Mouse (Mus musculus) cerebellum, adult 18-20 months (tissue): ENCODE results near the gene Nefh.

Experiments
- DNase-seq, 2 experiments: peaks; one replicate each; pipeline ENCODE4 v3.0.0; 2021

The Nefh gene

GRCm38 (mm10) chr11:4947813-4948174, at the start of gene Nefh:
Gene Nefh, minus strand, starts transcription at chr11:4948064.
- peak in 1 of 2 experiments; percentile 37 for DNase-seq

- no peak for DNase-seq
These were observed 48.8 kb upstream of the Nefh start for GRCm38 (mm10) chr11:4996621-4997199.

- DNase-seq = no peak
These were observed 47.8 kb upstream of the Nefh start for GRCm38 (mm10) chr11:4995676-4996075.

GRCm38 (mm10) chr11:4992471-4992870, 44.6 kb upstream of the Nefh start:
- no peak for DNase-seq

- no peak for DNase-seq
These were observed 41.3 kb upstream of the Nefh start for GRCm38 (mm10) chr11:4989187-4989586.

- DNase-seq = no peak
These were observed 39.6 kb upstream of the Nefh start for GRCm38 (mm10) chr11:4987487-4987852.

- DNase-seq = peak; percentile 93 to 94
These were observed 39.0 kb upstream of the Nefh start, which contains the start of gene Ap1b1 for GRCm38 (mm10) chr11:4986695-4987486. Gene Ap1b1, plus strand, starts transcription at chr11:4986824.

- no peak for DNase-seq
These were observed 36.9 kb upstream of the Nefh start for GRCm38 (mm10) chr11:4984799-4985198.

- DNase-seq = peak; percentile 44 to 52
These were observed 36.4 kb upstream of the Nefh start for GRCm38 (mm10) chr11:4984249-4984648.

GRCm38 (mm10) chr11:4983538-4983937, 35.7 kb upstream of the Nefh start:
- DNase-seq = no peak

GRCm38 (mm10) chr11:4983010-4983409, 35.1 kb upstream of the Nefh start:
- no peak for DNase-seq

- peak; percentile 76 for DNase-seq
These were observed 27.8 kb upstream of the Nefh start for GRCm38 (mm10) chr11:4975623-4976022.

GRCm38 (mm10) chr11:4974376-4975122, 26.7 kb upstream of the Nefh start:
- DNase-seq = no peak

- no peak for DNase-seq
These were observed 26.0 kb upstream of the Nefh start for GRCm38 (mm10) chr11:4973871-4974256.

GRCm38 (mm10) chr11:4972967-4973870, 25.4 kb upstream of the Nefh start:
- DNase-seq = peak; percentile 56 to 64

GRCm38 (mm10) chr11:4968376-4968775, 20.5 kb upstream of the Nefh start:
- DNase-seq = peak; percentile 76

- DNase-seq = no peak
These were observed 19.7 kb upstream of the Nefh start for GRCm38 (mm10) chr11:4967549-4967948.

GRCm38 (mm10) chr11:4966888-4967287, 19.0 kb upstream of the Nefh start:
- DNase-seq = no peak

- DNase-seq = no peak
These were observed 18.5 kb upstream of the Nefh start for GRCm38 (mm10) chr11:4966325-4966724.

- no peak for DNase-seq
These were observed 15.4 kb upstream of the Nefh start for GRCm38 (mm10) chr11:4963099-4963808.

- no peak for DNase-seq
These were observed 6.1 kb upstream of the Nefh start for GRCm38 (mm10) chr11:4953918-4954317.

GRCm38 (mm10) chr11:4953401-4953800, 5.5 kb upstream of the Nefh start:
- no peak for DNase-seq
